Mouse (Mus musculus) neural tube, embryonic 14.5 days (tissue): ENCODE data around the gene Ugt1a7c. TPM values are rescaled to one million over a fixed set of nuclear protein-coding genes. Genes with fewer than 3 reads are reported as not detected.
A peak's percentile ranks its signal among the peaks of the same experiment; 100 is the strongest.

Source experiments
- ATAC-seq: fragments of 200-750 bp; cut with Nextera tagmentation; 2 replicates; pipeline ENCODE4 v1.8.0; 2017; ENCODE audit warnings: low read depth, mild to moderate bottlenecking, moderate TSS enrichment, moderate library complexity
- H3K27ac ChIP-seq: fragments of 300-500 bp; sonication (generic); 2 replicates; pipeline ENCODE4 v1.5.1; 2014; ENCODE audit warnings: low read depth, mild to moderate bottlenecking, control low read depth, low read length, moderate library complexity, mixed read lengths
- H3K27me3 ChIP-seq: fragments of 300-500 bp; sonication (generic); 2 replicates; pipeline ENCODE4 v1.6.1; 2014; ENCODE audit warnings: low read length; ENCODE audit not compliant: control insufficient read depth, insufficient read depth
- H3K36me3 ChIP-seq: fragments of 300-500 bp; sonication (generic); 2 replicates; pipeline ENCODE4 v1.6.1; 2014; ENCODE audit warnings: low read length, mixed read lengths; ENCODE audit not compliant: control insufficient read depth, insufficient read depth
- H3K4me1 ChIP-seq: fragments of 300-500 bp; sonication (generic); 2 replicates; pipeline ENCODE4 v1.6.1; 2014; ENCODE audit warnings: low read length; ENCODE audit not compliant: control insufficient read depth, insufficient read depth
- H3K4me2 ChIP-seq: fragments of 300-500 bp; sonication (generic); 2 replicates; pipeline ENCODE4 v1.6.1; 2014; ENCODE audit warnings: mild to moderate bottlenecking, low read depth, low read length, control low read depth
- H3K4me3 ChIP-seq: fragments of 300-500 bp; sonication (generic); 2 replicates; pipeline ENCODE4 v1.5.1; 2014; ENCODE audit warnings: low read depth, low read length, control low read depth, mixed read lengths
- H3K9ac ChIP-seq: fragments of 300-500 bp; sonication (generic); replicated peaks from 2 replicates; pipeline ENCODE4 v1.6.1; 2014; ENCODE audit warnings: low read depth, mild to moderate bottlenecking, control low read depth, low read length, mixed read lengths
- H3K9me3 ChIP-seq: fragments of 300-500 bp; sonication (generic); 2 replicates; pipeline ENCODE4 v1.6.1; 2016; ENCODE audit warnings: low read length; ENCODE audit not compliant: control insufficient read depth
- WGBS: fragments of 180-500 bp; shearing (Covaris S2); extraction: QIAGEN DNeasy Blood & Tissue Kit; methylation state at CpG from one replicate; pipeline ENCODE4 v1.1.7; 2014; 5-methylcytosine and 5-hydroxymethylcytosine counted together
- polyA plus RNA-seq: library from polyadenylated mRNA; unstranded; fragments of >200 nt; fragmentation: Nextera tagmentation; extraction: Ambion mirVana; gene quantifications from 2 replicates; pipeline ENCODE4 v1.2.1, GENCODE M21; 2014

Ugt1a7c gene
- polyA plus RNA-seq, 1 experiment from 2014 or later: 0.32 TPM

GRCm38 (mm10) chr1:88255989-88256754, 161.3 kb downstream of the Ugt1a7c start:
- peaks cover 58% of the 10 kb centered on the region for H3K9me3 ChIP-seq
- H3K4me3 ChIP-seq: no peak overlapping the region
- no peaks in the 10 kb centered on the region for H3K27me3 ChIP-seq
- H3K9ac ChIP-seq: no peak overlapping the region
- 81% methylated on average over 13 of the region's 13 CpGs for WGBS
- H3K4me2 ChIP-seq: no peak overlapping the region
- H3K27ac ChIP-seq: no peak overlapping the region
- no peaks in the 10 kb centered on the region for H3K4me1 ChIP-seq
- ATAC-seq: no peak
- H3K36me3 ChIP-seq: 0 out of 2 replicates have a peak, but pooled peaks cover 9% of the 10 kb centered on the region

- H3K9me3 ChIP-seq: peaks cover 54% of the 10 kb centered on the region
- no peak overlapping the region for H3K4me3 ChIP-seq
- H3K36me3 ChIP-seq: 0 out of 2 replicates have a peak, but pooled peaks cover 9% of the 10 kb centered on the region
- H3K27me3 ChIP-seq: no peaks in the 10 kb centered on the region
- H3K4me2 ChIP-seq: no peak overlapping the region
- no peak for ATAC-seq
- WGBS: 81% methylated on average over 10 of the region's 10 CpGs
- no peak overlapping the region for H3K27ac ChIP-seq
- no peaks in the 10 kb centered on the region for H3K4me1 ChIP-seq
- no peak overlapping the region for H3K9ac ChIP-seq
These were observed 162.2 kb downstream of the Ugt1a7c start for GRCm38 (mm10) chr1:88256886-88257663.

- no peak overlapping the region for H3K27ac ChIP-seq
- no peak overlapping the region for H3K4me2 ChIP-seq
- 84% methylated on average over 6 of the region's 6 CpGs for WGBS
- no peak for ATAC-seq
- H3K4me1 ChIP-seq: no peaks in the 10 kb centered on the region
- H3K9ac ChIP-seq: no peak overlapping the region
- H3K4me3 ChIP-seq: no peak overlapping the region
- peaks cover 48% of the 10 kb centered on the region for H3K9me3 ChIP-seq
- H3K36me3 ChIP-seq: peaks cover 13% of the 10 kb centered on the region
- no peaks in the 10 kb centered on the region for H3K27me3 ChIP-seq
These were observed 162.8 kb downstream of the Ugt1a7c start for GRCm38 (mm10) chr1:88257681-88258080.

GRCm38 (mm10) chr1:88258361-88258760, 163.5 kb downstream of the Ugt1a7c start:
- Histone ChIP-seq H3K27me3 (no peaks in the 10 kb centered on the region), H3K9me3 (peaks cover 45% of the 10 kb centered on the region), H3K27ac (no peak overlapping the region), H3K36me3 (peaks cover 20% of the 10 kb centered on the region), H3K4me3 (no peak overlapping the region), H3K4me1 (no peaks in the 10 kb centered on the region), H3K9ac (no peak overlapping the region), H3K4me2 (no peak overlapping the region)
- WGBS: 69% methylated on average over 6 of the region's 6 CpGs
- ATAC-seq: no peak

GRCm38 (mm10) chr1:88258881-88259642, 164.2 kb downstream of the Ugt1a7c start:
- 77% methylated on average over 8 of the region's 8 CpGs for WGBS
- peak; percentile 4; the same call in 1 of the 2 replicates for ATAC-seq
- H3K9ac ChIP-seq: no peak overlapping the region

GRCm38 (mm10) chr1:88259643-88260024, 164.8 kb downstream of the Ugt1a7c start:
- H3K4me1 ChIP-seq: no peaks in the 10 kb centered on the region
- H3K9ac ChIP-seq: no peak overlapping the region
- H3K36me3 ChIP-seq: peaks cover 33% of the 10 kb centered on the region
- H3K9me3 ChIP-seq: peaks cover 36% of the 10 kb centered on the region
- H3K4me2 ChIP-seq: no peak overlapping the region
- 79% methylated on average over 4 of the region's 4 CpGs for WGBS
- ATAC-seq: peak; percentile 2; the same call in 1 of the 2 replicates
- H3K27me3 ChIP-seq: no peaks in the 10 kb centered on the region
- no peak overlapping the region for H3K4me3 ChIP-seq
- no peak overlapping the region for H3K27ac ChIP-seq

More at GRCm38 (mm10) chr1:88258881-88259642, 164.2 kb downstream of the Ugt1a7c start:
- H3K4me1 ChIP-seq: no peaks in the 10 kb centered on the region
- no peak overlapping the region for H3K4me2 ChIP-seq
- no peak overlapping the region for H3K27ac ChIP-seq
- no peak overlapping the region for H3K4me3 ChIP-seq
- H3K27me3 ChIP-seq: no peaks in the 10 kb centered on the region
- peaks cover 27% of the 10 kb centered on the region for H3K36me3 ChIP-seq
- H3K9me3 ChIP-seq: peaks cover 40% of the 10 kb centered on the region

GRCm38 (mm10) chr1:88260114-88260513, 165.3 kb downstream of the Ugt1a7c start:
- Histone ChIP-seq H3K27ac (no peak overlapping the region), H3K9ac (no peak overlapping the region), H3K27me3 (no peaks in the 10 kb centered on the region), H3K36me3 (peaks cover 38% of the 10 kb centered on the region), H3K4me3 (no peak overlapping the region), H3K4me1 (no peaks in the 10 kb centered on the region), H3K9me3 (peaks cover 31% of the 10 kb centered on the region), H3K4me2 (no peak overlapping the region)
- 77% methylated on average over 6 of the region's 6 CpGs for WGBS
- peak; percentile 9 for ATAC-seq

GRCm38 (mm10) chr1:88260604-88261377, 165.9 kb downstream of the Ugt1a7c start:
- Histone ChIP-seq H3K4me1 (no peaks in the 10 kb centered on the region), H3K4me2 (no peak overlapping the region), H3K36me3 (peaks cover 45% of the 10 kb centered on the region), H3K27me3 (no peaks in the 10 kb centered on the region), H3K27ac (no peak overlapping the region), H3K9ac (no peak overlapping the region), H3K9me3 (peaks cover 24% of the 10 kb centered on the region), H3K4me3 (no peak overlapping the region)
- no peak for ATAC-seq
- 86% methylated on average over 10 of the region's 10 CpGs for WGBS
